Mouse (Mus musculus) hindbrain, embryonic 10.5 days (tissue): ENCODE measurements around the gene Atl2. TPM values are rescaled to one million over a fixed set of nuclear protein-coding genes. Genes with fewer than 3 reads are reported as not detected.
A peak's percentile ranks its signal among the peaks of the same experiment; 100 is the strongest.

Experiments used
- DNase-seq: peaks from one replicate; pipeline ENCODE4 v3.0.0-alpha.2; 2017; ENCODE audit warnings: low spot score
- H3K27ac ChIP-seq: fragments of 300-500 bp; sonication (generic); 2 replicates; pipeline ENCODE4 v1.5.1; 2016; ENCODE audit warnings: mild to moderate bottlenecking, moderate library complexity
- H3K27me3 ChIP-seq: fragments of 300-500 bp; sonication (generic); 2 replicates; pipeline ENCODE4 v1.6.1; 2016; ENCODE audit warnings: mild to moderate bottlenecking; ENCODE audit not compliant: poor library complexity, insufficient read depth, severe bottlenecking
- H3K36me3 ChIP-seq: fragments of 300-500 bp; sonication (generic); 2 replicates; pipeline ENCODE4 v1.6.1; 2016; ENCODE audit warnings: mild to moderate bottlenecking, moderate library complexity
- H3K4me1 ChIP-seq: fragments of 300-500 bp; sonication (generic); replicated peaks from 2 replicates; pipeline ENCODE4 v1.6.1; 2016; ENCODE audit warnings: mild to moderate bottlenecking
- H3K4me3 ChIP-seq: fragments of 300-500 bp; sonication (generic); 2 replicates; pipeline ENCODE4 v1.5.1; 2016; ENCODE audit warnings: mild to moderate bottlenecking, moderate library complexity
- H3K9me3 ChIP-seq: fragments of 300-500 bp; sonication (generic); 2 replicates; pipeline ENCODE4 v1.6.1; 2016; ENCODE audit warnings: mild to moderate bottlenecking, moderate library complexity
- WGBS: fragments of 180-500 bp; shearing (Covaris S2); methylation state at CpG from one replicate; pipeline ENCODE4 v1.1.7; 2016; 5-methylcytosine and 5-hydroxymethylcytosine counted together
- polyA plus RNA-seq: library from polyadenylated mRNA; unstranded; fragments of >200 nt; fragmentation: Nextera tagmentation; extraction: Ambion mirVana; gene quantifications from 2 replicates; pipeline ENCODE4 v1.2.1, GENCODE M21; 2016

The Atl2 gene
- polyA plus RNA-seq = 31.5 and 38.7 TPM in 2 replicates

DNA sequence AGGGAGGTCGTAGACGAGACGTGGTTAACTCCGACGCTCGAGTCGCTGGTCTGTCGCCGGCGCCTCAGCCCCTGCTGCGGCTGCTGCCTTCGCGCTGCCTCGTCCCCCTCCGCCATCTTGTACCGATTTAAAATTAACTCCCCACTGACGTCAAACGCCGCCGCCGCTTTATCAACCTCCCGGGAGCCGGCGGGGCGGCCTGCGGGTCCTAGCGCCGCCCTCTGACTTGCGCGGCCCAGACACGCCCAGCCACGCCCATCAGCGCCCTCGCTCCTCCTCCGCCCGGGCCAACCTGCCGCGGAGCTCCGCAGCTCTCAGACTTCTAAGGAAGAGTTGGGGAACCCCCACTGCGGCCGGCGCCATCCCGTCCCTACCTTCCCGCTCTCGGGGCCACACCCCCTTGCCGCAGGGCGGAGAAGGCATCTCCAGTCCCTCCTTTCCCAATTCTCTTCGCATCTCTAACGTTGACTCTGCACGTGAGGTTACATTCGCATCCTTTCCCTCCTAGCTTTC is at the start of gene Atl2:
Atl2 (minus strand) TSS at position 213 of the 513 bp plus-strand sequence.
- under 1% methylated on average over 51 of the region's 51 CpGs for WGBS
- Histone ChIP-seq H3K4me1 (peaks cover 37% of the 10 kb centered on the region), H3K9me3 (no peaks in the 10 kb centered on the region), H3K4me3 (peak within 1 kb of the TSS; percentile 96), H3K27ac (peak within 1 kb of the TSS; percentile 97), H3K27me3 (peaks cover 23% of the 10 kb centered on the region), H3K36me3 (no peaks in the 10 kb centered on the region)
- peak; percentile 95 for DNase-seq

DNA sequence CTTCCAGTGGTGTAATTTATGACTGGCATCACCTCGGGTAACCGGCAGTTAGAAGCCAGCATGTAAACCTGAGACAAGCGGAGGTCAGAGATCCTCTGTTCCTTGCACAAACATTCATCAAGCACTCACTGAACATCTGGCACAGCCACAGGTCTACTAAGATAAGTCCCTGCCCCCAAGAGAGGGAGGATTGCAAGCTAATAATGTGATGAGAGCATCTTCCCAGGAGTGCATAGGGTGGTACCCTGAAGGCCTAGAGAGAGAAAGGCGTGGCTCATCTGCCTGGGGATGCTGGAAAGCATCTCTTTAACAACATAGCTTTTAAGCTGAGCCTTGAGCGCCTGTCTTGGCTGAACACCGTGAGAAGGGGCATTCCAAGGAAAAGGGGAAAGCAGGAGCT is 48.9 kb upstream of the Atl2 start:
- no peak overlapping the region for H3K4me3 ChIP-seq
- 74% methylated on average over 6 of the region's 6 CpGs for WGBS
- H3K27ac ChIP-seq = no peak overlapping the region
- no peak for DNase-seq
- no peaks in the 10 kb centered on the region for H3K9me3 ChIP-seq
- no peaks in the 10 kb centered on the region for H3K36me3 ChIP-seq
- no peaks in the 10 kb centered on the region; the same call in 1 of the 2 replicates for H3K27me3 ChIP-seq
- peaks cover 16% of the 10 kb centered on the region; the same call in 1 of the 2 replicates for H3K4me1 ChIP-seq

DNA sequence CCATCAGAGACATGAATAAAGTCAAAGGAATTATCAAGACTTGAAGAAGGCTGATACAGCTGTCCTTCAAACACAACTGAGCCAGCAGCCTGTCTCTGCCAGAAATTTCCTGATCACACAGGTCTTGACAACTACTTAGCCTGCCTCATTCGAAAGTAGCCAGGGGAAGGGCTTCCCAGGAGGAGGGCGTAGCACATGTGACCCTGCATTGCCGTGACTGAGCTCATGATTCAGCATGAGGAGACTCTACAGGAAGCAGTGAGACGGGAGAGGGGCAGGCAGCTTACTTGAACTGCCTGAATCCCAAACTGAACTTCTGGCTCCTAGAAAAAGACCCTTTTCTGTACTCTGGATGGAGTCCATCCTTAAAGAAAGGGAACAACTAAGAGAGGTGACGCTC is 46.5 kb upstream of the Atl2 start:
- H3K36me3 ChIP-seq = no peaks in the 10 kb centered on the region
- no peak overlapping the region for H3K4me3 ChIP-seq
- 79% methylated on average over 5 of the region's 5 CpGs for WGBS
- H3K4me1 ChIP-seq = 0 out of 2 replicates have a peak, but pooled peaks cover 3% of the 10 kb centered on the region
- H3K9me3 ChIP-seq = no peaks in the 10 kb centered on the region
- H3K27ac ChIP-seq = no peak overlapping the region
- no peaks in the 10 kb centered on the region for H3K27me3 ChIP-seq
- no peak for DNase-seq

DNA sequence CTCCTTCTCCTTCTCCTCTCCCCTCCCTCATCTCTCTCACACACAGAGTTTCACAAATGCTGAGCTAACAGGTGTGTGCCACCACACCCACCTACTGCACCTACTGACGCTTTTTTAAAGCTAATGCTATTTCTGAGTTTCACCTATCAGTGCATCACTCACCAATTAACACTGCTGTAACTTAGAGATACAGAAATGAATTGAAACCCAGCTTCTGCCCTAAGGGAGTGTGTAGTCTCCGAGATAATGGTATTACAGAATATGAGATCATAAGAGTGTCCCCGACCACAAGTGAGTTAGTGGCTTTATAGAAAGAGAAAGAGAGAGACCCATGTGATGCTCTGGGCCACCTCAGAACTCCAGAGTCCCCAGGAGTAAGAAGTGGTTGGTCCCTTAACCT is 43.2 kb upstream of the Atl2 start:
- no peaks in the 10 kb centered on the region for H3K9me3 ChIP-seq

DNA sequence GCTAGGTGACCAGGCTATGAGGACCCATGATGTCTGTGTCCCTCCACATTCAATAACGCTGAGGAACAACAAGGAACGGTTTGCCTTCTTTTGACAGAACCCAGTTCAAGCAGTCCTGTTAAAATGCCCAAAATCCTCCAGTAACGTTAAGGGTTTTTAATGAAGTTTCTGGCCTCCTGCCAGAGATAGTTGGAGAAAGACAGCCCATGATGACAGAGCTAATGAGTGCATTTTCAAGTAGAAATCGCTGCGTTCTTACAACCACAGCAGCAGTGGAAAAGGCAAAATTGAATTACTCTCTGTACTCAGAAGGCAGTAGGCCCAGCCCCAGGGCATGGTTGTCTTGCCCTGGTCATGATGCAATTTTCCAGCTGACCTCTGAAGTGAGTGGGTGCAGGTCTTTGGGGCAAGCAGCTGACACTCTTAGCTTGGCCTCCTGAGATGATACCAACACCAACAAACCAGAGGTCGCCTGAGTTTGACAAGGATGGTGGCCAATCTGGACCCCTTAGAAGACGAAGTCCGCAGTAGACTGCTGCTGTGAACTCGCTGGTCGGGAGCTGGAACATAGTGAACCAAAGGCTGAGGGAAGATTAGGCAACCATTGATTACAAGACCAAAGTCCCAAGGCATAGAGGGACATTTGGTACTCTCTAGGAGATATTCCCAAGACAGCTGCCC is 42.1 kb upstream of the Atl2 start:
- Histone ChIP-seq H3K27ac (no peak overlapping the region), H3K4me1 (0 out of 2 replicates have a peak, but pooled peaks cover 3% of the 10 kb centered on the region), H3K9me3 (no peaks in the 10 kb centered on the region), H3K4me3 (no peak overlapping the region), H3K27me3 (no peaks in the 10 kb centered on the region), H3K36me3 (no peaks in the 10 kb centered on the region)
- 89% methylated on average over 10 of the region's 10 CpGs for WGBS
- no peak for DNase-seq

More for the DNA sequence above, 43.2 kb upstream of the Atl2 start:
- Histone ChIP-seq H3K27me3 (no peaks in the 10 kb centered on the region), H3K36me3 (no peaks in the 10 kb centered on the region), H3K4me1 (0 out of 2 replicates have a peak, but pooled peaks cover 3% of the 10 kb centered on the region), H3K27ac (no peak overlapping the region), H3K4me3 (no peak overlapping the region)
- DNase-seq = no peak
- WGBS = 91% methylated on average over 3 of the region's 3 CpGs

DNA sequence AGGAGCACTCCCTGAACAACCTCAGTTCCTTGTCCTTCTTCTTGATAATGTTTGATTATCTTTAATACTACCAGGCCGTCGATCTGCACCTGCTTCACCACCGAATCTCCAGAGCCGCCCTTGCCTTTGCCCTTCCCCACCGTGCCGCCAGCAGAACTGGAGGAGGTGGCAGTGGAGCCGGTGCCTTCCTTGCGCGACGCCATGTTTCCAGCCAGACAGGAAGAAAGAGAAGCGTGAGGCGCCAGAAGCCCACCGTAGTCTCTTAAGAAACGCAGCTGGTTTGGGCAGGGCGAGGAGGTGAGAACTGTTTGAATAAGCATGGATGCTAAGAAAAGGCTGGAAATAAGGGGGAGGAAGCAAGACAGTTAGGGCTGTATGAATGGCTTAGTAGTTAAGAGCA is 38.4 kb upstream of the Atl2 start:
- Histone ChIP-seq H3K9me3 (no peaks in the 10 kb centered on the region), H3K27me3 (no peaks in the 10 kb centered on the region), H3K4me1 (no peaks in the 10 kb centered on the region), H3K36me3 (no peaks in the 10 kb centered on the region), H3K27ac (no peak overlapping the region), H3K4me3 (no peak overlapping the region)
- WGBS = 95% methylated on average over 15 of the region's 15 CpGs
- no peak for DNase-seq

DNA sequence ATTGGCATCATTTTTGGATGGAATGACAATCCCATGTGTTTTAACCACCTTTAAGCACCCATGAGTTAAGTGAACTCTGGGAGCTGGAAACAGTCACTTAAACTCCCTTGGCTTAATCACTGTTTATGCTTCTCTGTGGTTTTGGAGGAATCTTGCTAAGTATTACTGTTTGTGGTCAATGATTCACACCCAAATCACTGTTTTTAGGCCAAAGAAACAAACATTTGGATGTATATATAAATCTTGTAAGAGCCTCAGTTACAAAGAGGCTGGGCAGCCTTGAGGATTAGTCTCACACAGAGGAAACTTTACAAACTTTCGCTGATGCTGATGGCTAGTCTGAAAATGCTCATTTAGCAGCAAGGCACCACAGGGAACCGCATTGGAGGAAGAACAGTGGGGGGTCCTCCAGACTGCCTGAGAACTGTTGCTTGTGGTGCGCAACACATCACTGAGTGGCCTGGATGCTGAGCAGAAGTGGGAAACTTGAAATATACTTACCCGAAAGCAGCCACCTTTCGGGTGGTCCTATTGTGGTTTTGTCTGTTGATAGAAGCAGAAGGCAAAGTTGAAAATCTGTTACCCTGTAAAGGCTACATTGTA is 36.9 kb upstream of the Atl2 start:
- DNase-seq = no peak

DNA sequence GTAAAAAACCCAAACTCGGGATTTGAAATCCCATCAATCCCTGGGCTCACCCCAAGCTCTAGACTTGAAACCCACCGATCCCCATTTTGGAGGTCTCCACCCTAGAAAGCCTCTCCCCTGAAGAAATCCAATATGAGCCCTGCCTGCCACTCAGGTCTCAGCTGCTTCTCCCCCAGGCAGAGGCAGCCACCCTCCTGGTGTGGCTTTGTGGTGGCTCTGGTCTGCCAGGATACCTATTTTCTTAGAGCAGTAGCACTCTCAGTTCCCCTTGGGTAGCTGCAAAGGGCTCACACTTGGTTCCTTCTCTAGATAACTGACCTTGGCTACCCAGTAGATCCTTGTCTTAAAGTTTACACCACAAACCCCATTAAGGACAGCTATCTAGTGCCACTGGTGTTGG is 31.2 kb upstream of the Atl2 start:
- Histone ChIP-seq H3K36me3 (no peaks in the 10 kb centered on the region), H3K27me3 (no peaks in the 10 kb centered on the region), H3K4me3 (no peak overlapping the region), H3K4me1 (no peaks in the 10 kb centered on the region), H3K9me3 (no peaks in the 10 kb centered on the region), H3K27ac (no peak overlapping the region)
- no peak for DNase-seq
- WGBS = 92% methylated on average over 2 of the region's 2 CpGs

More for the DNA sequence above, 36.9 kb upstream of the Atl2 start:
- Histone ChIP-seq H3K36me3 (no peaks in the 10 kb centered on the region), H3K4me1 (no peaks in the 10 kb centered on the region), H3K27ac (no peak overlapping the region), H3K27me3 (no peaks in the 10 kb centered on the region), H3K9me3 (no peaks in the 10 kb centered on the region), H3K4me3 (no peak overlapping the region)
- 50% methylated on average over 5 of the region's 5 CpGs for WGBS

DNA sequence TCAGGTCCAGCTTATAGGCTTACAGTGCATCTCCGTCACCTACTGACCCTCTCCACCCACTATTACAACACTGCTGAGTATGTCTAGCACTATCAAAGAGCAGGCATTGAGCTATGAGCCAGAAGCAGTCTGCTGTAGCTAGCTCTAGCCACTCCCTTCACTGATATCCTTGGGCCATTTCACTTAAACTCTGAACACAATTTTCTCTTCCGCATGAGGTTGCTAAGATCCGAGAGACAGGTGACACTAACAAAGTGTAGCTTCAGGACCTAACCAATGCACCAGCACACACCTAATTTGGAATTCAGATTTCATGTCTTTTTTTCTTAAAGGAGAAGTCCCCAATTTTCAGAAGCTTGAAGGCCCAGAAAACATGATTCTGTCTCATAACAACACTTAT is 30.6 kb upstream of the Atl2 start:
- Histone ChIP-seq H3K36me3 (no peaks in the 10 kb centered on the region), H3K27ac (no peak overlapping the region), H3K27me3 (no peaks in the 10 kb centered on the region), H3K4me1 (no peaks in the 10 kb centered on the region), H3K9me3 (no peaks in the 10 kb centered on the region), H3K4me3 (no peak overlapping the region)
- no peak for DNase-seq
- WGBS = 97% methylated on average over 3 of the region's 3 CpGs

DNA sequence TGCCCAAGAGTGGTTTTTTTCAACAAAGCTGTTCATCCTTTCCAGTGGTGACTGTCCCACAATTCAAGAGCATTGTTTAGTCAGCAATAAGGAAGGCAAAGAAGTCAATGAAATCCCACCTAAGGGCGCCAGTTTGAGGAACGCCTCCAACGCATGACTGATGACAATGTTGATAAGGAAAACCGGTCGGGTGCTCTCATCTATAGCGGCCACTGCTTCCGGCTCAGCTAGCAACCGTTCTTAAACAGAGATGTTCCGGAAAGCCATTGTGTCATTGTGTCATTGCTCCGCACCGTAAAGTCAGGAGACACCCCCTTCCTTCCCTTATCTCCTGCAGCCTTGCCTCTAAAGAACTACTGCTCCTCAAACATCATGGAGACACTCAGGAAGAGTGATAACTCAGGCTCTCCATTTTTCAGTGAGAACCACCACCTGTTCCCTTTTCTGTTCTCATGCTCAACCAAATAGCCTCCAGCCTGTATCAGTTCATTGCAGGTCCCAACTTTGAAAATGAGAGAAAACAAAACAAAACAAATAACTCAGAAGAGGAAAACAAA is 30.0 kb upstream of the Atl2 start:
- 94% methylated on average over 11 of the region's 11 CpGs for WGBS
- no peak for DNase-seq
- H3K27ac ChIP-seq = no peak overlapping the region
- H3K36me3 ChIP-seq = no peaks in the 10 kb centered on the region
- H3K4me3 ChIP-seq = no peak overlapping the region
- H3K27me3 ChIP-seq = no peaks in the 10 kb centered on the region
- no peaks in the 10 kb centered on the region for H3K9me3 ChIP-seq
- H3K4me1 ChIP-seq = no peaks in the 10 kb centered on the region

DNA sequence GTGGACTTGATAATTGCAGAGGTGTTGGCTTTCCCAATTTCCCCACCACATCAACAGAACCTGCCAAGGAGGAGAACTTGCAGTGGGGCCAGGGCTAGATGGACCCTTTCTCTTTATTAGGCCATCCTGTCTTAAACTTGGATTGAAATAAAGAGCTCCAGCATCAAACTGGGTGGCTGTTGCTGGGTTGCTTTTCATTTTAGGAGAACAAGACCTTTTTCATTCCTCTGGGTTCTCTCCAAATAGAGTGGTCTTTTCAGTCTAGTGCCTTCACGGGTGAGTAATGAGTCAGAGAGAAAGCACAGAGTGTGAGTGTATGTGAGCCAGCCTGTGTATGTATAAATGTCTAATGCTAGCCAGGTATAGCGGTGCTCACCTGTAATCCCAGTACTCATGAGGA is 24.4 kb upstream of the Atl2 start:
- no peak overlapping the region for H3K4me3 ChIP-seq
- WGBS = 87% methylated on average over 2 of the region's 2 CpGs
- no peak for DNase-seq
- no peak overlapping the region for H3K27ac ChIP-seq
- H3K4me1 ChIP-seq = peaks cover 11% of the 10 kb centered on the region; the same call in 1 of the 2 replicates
- no peaks in the 10 kb centered on the region for H3K27me3 ChIP-seq
- no peaks in the 10 kb centered on the region for H3K36me3 ChIP-seq
- no peaks in the 10 kb centered on the region for H3K9me3 ChIP-seq

DNA sequence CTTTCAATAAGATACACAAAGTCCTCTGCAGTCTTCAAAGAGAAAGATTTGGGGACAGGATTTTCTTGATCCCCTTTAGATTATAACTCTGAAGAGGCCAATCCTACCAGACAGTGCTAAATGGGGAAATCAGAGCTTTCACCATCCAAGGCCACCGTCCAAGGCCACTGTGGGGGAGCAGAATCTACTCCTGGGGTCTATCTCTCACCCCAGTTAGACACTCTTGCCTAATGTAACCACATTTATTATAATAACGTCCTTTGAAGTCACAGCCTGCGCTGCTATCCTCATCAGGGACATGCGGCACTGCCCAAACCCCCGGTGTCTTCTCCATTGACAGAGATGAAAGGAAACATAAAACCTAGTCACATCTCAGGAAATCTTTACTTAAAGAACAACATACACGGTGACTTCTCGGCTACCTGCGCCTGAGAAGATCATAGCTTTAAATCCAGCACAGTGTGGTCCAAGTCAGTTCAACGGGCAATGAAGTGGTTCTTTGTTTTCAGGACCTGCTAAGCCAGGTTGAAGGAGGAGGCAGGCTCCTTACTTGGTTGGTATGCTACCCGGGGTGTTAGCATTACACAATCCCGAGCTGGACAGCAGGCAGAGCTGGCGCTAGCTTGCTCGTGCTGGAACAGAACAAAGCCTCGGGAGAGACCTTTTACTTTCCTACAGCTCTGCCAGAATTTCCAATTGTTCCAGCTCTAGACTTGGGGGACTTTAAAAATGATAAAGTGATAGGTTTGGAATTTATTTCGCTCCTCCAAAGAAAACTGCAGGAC is 23.8 kb upstream of the Atl2 start:
- no peak for DNase-seq
- H3K27me3 ChIP-seq = no peaks in the 10 kb centered on the region
- 67% methylated on average over 15 of the region's 15 CpGs for WGBS

More for the DNA sequence above, 23.8 kb upstream of the Atl2 start:
- H3K9me3 ChIP-seq = no peaks in the 10 kb centered on the region
- H3K4me1 ChIP-seq = peaks cover 11% of the 10 kb centered on the region; the same call in 1 of the 2 replicates
- H3K36me3 ChIP-seq = no peaks in the 10 kb centered on the region
- no peak overlapping the region for H3K4me3 ChIP-seq
- H3K27ac ChIP-seq = no peak overlapping the region
